Mouse (Mus musculus): ENCODE measurements around the gene BC067074. TPM values are rescaled to one million over a fixed set of nuclear protein-coding genes. Genes with fewer than 3 reads are reported as not detected.

Gene BC067074
- polyA plus RNA-seq, 1 experiment from 2014 or later: 0.80 TPM

DNA sequence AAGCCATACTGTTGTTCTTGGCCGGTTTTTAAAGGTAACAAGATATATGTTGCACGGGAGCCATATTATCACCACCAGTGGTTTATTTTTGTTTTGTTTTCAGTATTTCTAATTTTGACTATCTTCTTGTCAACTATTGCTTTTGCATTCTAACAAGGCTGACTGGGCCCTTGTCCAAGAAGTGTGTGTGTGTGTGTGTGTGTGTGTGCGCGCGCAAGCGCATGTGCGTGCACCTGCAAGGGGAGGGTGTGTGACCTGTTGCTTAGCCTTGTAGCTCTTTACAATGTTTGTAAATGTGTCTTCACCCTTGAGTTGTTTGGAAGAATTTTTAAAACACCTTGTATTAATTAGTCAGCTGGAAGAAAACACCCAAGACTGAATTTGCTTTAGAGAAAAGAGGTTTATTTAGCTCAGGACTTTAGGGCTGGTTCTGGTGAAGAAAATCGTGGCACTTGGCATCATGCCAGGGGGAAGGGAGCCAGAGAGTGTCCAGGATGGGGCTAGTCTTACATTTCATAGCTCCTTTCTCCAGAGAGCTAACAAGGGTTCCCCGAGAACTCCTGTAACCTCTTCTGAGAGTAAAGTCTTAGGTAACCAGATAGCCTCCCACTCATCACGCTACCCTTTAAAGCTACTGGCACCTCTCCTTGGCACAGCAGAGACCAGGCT lies 3.0 kb downstream of the BC067074 start:
- Histone ChIP-seq H3K4me3 (ENCODE audit: low read depth, low read length) (no peak overlapping the region), H3K36me3 (ENCODE audit: control insufficient read depth, insufficient read depth, low read length) (no peaks in the 10 kb centered on the region), H3K27me3 (ENCODE audit: control insufficient read depth, insufficient read depth, low read depth, low read length) (no peaks in the 10 kb centered on the region), H3K4me2 (ENCODE audit: low read length) (no peak overlapping the region), H3K9ac (ENCODE audit: low read depth, low read length) (no peak overlapping the region), H3K27ac (ENCODE audit: low read length) (no peak overlapping the region), H3K4me1 (ENCODE audit: control insufficient read depth, insufficient read depth, low read length) (no peaks in the 10 kb centered on the region; the same call in 1 of the 2 replicates), H3K9me3 (replicated peaks; ENCODE audit: control insufficient read depth, low read length, poor library complexity, severe bottlenecking) (no peaks in the 10 kb centered on the region)
- WGBS: 87% methylated on average over 10 of the region's 10 CpGs
- no peak for ATAC-seq

DNA sequence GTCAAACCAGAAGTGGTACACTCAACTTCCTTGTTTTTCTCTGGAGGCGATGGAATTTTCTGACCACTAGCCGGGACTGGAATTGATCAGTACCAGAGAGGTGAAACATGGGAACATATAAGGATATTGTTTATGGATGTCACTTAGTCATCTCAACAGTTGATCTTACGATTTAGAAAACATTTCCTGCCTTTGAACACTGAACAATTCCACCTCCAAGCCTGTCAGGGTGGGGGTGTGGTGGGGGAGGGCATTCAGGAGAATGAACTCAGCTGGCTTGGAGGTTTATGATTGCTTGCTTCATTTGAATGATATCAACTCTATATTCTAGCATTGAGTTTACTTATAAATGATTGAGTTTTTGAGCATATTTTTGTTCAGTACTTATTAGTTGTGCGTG lies 13.6 kb downstream of the BC067074 start:
- Histone ChIP-seq H3K4me1 (ENCODE audit: control insufficient read depth, insufficient read depth, low read length) (no peaks in the 10 kb centered on the region), H3K36me3 (ENCODE audit: control insufficient read depth, insufficient read depth, low read length) (no peaks in the 10 kb centered on the region), H3K27ac (ENCODE audit: low read length) (no peak overlapping the region), H3K9ac (ENCODE audit: low read depth, low read length) (no peak overlapping the region), H3K4me3 (ENCODE audit: low read depth, low read length) (no peak overlapping the region), H3K4me2 (ENCODE audit: low read length) (no peak overlapping the region), H3K9me3 (replicated peaks; ENCODE audit: control insufficient read depth, low read length, poor library complexity, severe bottlenecking) (no peaks in the 10 kb centered on the region), H3K27me3 (ENCODE audit: control insufficient read depth, insufficient read depth, low read depth, low read length) (no peaks in the 10 kb centered on the region)
- no peak for ATAC-seq
- 94% methylated on average over 4 of the region's 4 CpGs for WGBS

DNA sequence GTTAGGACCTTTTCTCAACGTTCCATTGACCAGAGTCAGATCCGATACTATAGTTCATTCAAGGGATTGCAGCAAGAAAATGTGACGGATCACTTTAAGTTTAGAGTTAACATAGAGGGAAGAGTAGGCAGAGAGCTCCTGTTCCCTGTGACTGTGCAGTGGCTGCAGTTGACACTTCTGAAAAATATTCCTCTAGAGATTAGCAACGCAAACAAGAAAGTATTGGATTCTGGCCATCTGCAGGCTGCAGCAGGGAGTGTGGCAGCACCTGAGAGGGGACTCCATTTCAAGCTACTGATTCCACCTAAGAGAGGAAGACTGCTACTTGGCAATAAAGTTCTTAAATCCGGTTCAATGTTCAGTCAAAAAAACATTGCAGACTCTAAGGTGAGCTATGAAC lies 26.6 kb downstream of the BC067074 start:
- ATAC-seq: no peak
- 93% methylated on average over 5 of the region's 5 CpGs for WGBS

DNA sequence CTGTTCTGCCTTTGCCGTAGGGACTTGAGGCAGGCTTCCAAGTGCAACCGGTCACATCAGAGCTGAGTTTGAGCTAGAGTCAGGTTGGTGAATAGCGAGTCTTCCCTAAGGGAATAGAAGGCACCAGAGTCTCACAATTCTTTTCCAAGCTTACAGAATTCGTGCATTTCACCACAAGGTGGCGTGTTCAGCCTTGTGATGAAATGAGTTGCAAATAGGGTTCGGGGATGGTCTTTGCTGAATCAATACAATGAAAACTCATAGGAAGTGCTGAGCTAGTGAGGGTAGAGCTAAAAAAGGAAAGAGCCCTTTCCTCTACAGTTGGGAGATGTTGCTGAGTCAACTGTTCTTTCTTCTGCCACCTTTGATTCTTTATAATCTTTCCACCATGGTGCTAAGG lies 29.0 kb downstream of the BC067074 start:
- Histone ChIP-seq H3K9me3 (replicated peaks; ENCODE audit: control insufficient read depth, low read length, poor library complexity, severe bottlenecking) (no peaks in the 10 kb centered on the region), H3K4me2 (ENCODE audit: low read length) (no peak overlapping the region), H3K36me3 (ENCODE audit: control insufficient read depth, insufficient read depth, low read length) (no peaks in the 10 kb centered on the region), H3K27me3 (ENCODE audit: control insufficient read depth, insufficient read depth, low read depth, low read length) (no peaks in the 10 kb centered on the region), H3K9ac (ENCODE audit: low read depth, low read length) (no peak overlapping the region), H3K4me1 (ENCODE audit: control insufficient read depth, insufficient read depth, low read length) (peaks cover 3% of the 10 kb centered on the region; the same call in 1 of the 2 replicates), H3K4me3 (ENCODE audit: low read depth, low read length) (no peak overlapping the region), H3K27ac (ENCODE audit: low read length) (no peak overlapping the region)
- 15% methylated on average over 6 of the region's 6 CpGs for WGBS
- no peak for ATAC-seq

More for the DNA sequence above, 26.6 kb downstream of the BC067074 start:
- H3K27ac ChIP-seq (ENCODE audit: low read length): no peak overlapping the region
- H3K27me3 ChIP-seq (ENCODE audit: control insufficient read depth, insufficient read depth, low read depth, low read length): no peaks in the 10 kb centered on the region
- H3K4me3 ChIP-seq (ENCODE audit: low read depth, low read length): no peak overlapping the region
- no peak overlapping the region for H3K9ac ChIP-seq (ENCODE audit: low read depth, low read length)
- no peaks in the 10 kb centered on the region for H3K9me3 ChIP-seq (replicated peaks; ENCODE audit: control insufficient read depth, low read length, poor library complexity, severe bottlenecking)
- no peaks in the 10 kb centered on the region for H3K36me3 ChIP-seq (ENCODE audit: control insufficient read depth, insufficient read depth, low read length)
- peaks cover 2% of the 10 kb centered on the region; the same call in 1 of the 2 replicates for H3K4me1 ChIP-seq (ENCODE audit: control insufficient read depth, insufficient read depth, low read length)
- no peak overlapping the region for H3K4me2 ChIP-seq (ENCODE audit: low read length)

DNA sequence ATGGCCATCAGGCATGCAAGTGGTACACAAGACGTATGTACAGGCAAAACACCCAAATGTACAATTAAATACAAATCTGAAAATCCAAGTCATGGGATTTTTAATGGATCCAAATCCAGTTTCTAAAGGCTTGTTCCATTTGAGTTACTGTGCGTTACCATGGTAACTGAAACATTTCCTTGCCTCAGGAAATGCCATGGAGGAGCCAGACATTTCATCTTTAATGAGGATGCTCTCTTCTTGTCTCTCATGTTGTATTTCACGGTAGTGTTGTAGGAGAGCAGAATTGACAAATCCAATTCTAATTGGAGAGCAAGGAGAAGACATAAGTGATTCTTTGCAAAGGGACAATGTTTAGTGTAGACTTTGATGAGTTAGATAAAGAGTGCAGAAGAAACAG lies 31.3 kb downstream of the BC067074 start:
- Histone ChIP-seq H3K4me3 (ENCODE audit: low read depth, low read length) (no peak overlapping the region), H3K27ac (ENCODE audit: low read length) (no peak overlapping the region), H3K9me3 (replicated peaks; ENCODE audit: control insufficient read depth, low read length, poor library complexity, severe bottlenecking) (no peaks in the 10 kb centered on the region), H3K27me3 (ENCODE audit: control insufficient read depth, insufficient read depth, low read depth, low read length) (no peaks in the 10 kb centered on the region), H3K4me2 (ENCODE audit: low read length) (no peak overlapping the region), H3K9ac (ENCODE audit: low read depth, low read length) (no peak overlapping the region), H3K4me1 (ENCODE audit: control insufficient read depth, insufficient read depth, low read length) (peaks cover 3% of the 10 kb centered on the region; the same call in 1 of the 2 replicates), H3K36me3 (ENCODE audit: control insufficient read depth, insufficient read depth, low read length) (no peaks in the 10 kb centered on the region)
- peak; percentile 67; the same call in 1 of the 2 replicates for ATAC-seq
- 66% methylated on average over 3 of the region's 3 CpGs for WGBS

DNA sequence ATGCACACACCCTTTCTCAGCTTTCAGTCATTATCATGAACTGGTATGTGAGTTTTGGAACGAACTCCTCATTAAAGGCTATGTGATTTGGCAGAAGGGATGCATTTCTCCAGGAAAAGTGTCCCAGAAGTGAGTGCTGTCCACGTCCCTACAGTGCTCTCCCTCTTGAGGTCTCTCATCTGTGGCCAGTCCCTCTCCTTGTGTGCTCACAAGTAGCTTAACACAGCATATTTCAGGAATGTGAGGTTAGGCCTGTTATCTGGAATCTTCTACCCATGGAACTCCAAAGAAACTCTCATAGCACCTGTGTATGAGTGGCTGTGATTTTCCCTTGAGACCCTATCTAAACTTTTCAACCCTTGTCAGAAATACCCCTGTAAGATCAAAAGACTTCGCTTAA lies 32.7 kb downstream of the BC067074 start:
- Histone ChIP-seq H3K9me3 (replicated peaks; ENCODE audit: control insufficient read depth, low read length, poor library complexity, severe bottlenecking) (peaks cover 3% of the 10 kb centered on the region; the same call in 1 of the 2 replicates), H3K4me1 (ENCODE audit: control insufficient read depth, insufficient read depth, low read length) (peaks cover 3% of the 10 kb centered on the region; the same call in 1 of the 2 replicates), H3K9ac (ENCODE audit: low read depth, low read length) (no peak overlapping the region), H3K4me2 (ENCODE audit: low read length) (no peak overlapping the region), H3K27me3 (ENCODE audit: control insufficient read depth, insufficient read depth, low read depth, low read length) (no peaks in the 10 kb centered on the region), H3K4me3 (ENCODE audit: low read depth, low read length) (no peak overlapping the region), H3K27ac (ENCODE audit: low read length) (no peak overlapping the region), H3K36me3 (ENCODE audit: control insufficient read depth, insufficient read depth, low read length) (0 out of 2 replicates have a peak, but pooled peaks cover 2% of the 10 kb centered on the region)
- WGBS: 72% methylated on average over 3 of the region's 3 CpGs
- no peak for ATAC-seq

DNA sequence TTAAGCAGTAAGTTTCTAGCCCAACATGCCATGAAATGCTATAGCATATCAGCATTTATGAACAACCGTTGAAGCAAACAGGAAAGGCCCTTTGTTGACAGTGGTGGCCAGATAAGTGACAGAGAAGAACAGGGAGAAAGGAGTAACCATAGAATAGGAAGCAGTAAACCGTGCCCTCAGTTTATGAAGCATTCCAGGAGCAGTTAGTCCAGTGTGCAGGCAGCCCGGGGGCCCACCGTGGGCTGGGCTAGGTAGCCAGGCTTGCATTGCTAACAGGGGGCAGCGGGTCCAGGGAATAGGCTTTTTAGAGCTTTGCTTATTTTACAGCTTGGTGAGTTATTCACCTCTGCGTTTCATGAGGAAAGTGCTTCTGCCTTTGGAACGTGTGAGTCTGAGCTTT lies 39.3 kb downstream of the BC067074 start:
- 81% methylated on average over 7 of the region's 7 CpGs for WGBS
- no peaks in the 10 kb centered on the region for H3K4me1 ChIP-seq (ENCODE audit: control insufficient read depth, insufficient read depth, low read length)

DNA sequence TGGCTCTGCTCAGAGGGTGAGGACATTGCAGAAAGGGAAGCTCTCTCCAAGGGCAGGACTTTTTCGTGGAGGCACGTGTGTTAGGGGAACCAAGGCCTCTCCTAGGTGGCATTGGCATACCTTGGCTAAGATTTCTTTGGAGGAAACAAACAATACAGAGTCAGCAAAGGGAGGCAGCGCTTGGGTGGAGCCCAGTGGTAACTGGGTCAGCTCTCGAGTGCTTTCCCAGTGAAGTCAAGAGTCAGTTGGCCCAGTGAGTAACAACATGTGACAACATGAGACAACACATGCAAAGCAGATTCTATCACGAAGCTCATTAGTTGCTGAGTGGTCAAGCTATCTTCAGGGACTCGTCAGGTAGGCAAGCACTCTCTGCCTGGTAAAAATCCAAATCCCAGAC lies 40.4 kb downstream of the BC067074 start:
- Histone ChIP-seq H3K27me3 (ENCODE audit: control insufficient read depth, insufficient read depth, low read depth, low read length) (no peaks in the 10 kb centered on the region), H3K9me3 (replicated peaks; ENCODE audit: control insufficient read depth, low read length, poor library complexity, severe bottlenecking) (peaks cover 3% of the 10 kb centered on the region; the same call in 1 of the 2 replicates), H3K36me3 (ENCODE audit: control insufficient read depth, insufficient read depth, low read length) (0 out of 2 replicates have a peak, but pooled peaks cover 2% of the 10 kb centered on the region), H3K9ac (ENCODE audit: low read depth, low read length) (no peak overlapping the region), H3K4me2 (ENCODE audit: low read length) (no peak overlapping the region), H3K27ac (ENCODE audit: low read length) (no peak overlapping the region), H3K4me1 (ENCODE audit: control insufficient read depth, insufficient read depth, low read length) (no peaks in the 10 kb centered on the region), H3K4me3 (ENCODE audit: low read depth, low read length) (no peak overlapping the region)
- WGBS: 85% methylated on average over 6 of the region's 6 CpGs
- no peak for ATAC-seq

More for the DNA sequence above, 39.3 kb downstream of the BC067074 start:
- Histone ChIP-seq H3K27me3 (ENCODE audit: control insufficient read depth, insufficient read depth, low read depth, low read length) (no peaks in the 10 kb centered on the region), H3K9me3 (replicated peaks; ENCODE audit: control insufficient read depth, low read length, poor library complexity, severe bottlenecking) (peaks cover 3% of the 10 kb centered on the region; the same call in 1 of the 2 replicates), H3K27ac (ENCODE audit: low read length) (no peak overlapping the region), H3K4me3 (ENCODE audit: low read depth, low read length) (no peak overlapping the region), H3K4me2 (ENCODE audit: low read length) (no peak overlapping the region), H3K36me3 (ENCODE audit: control insufficient read depth, insufficient read depth, low read length) (0 out of 2 replicates have a peak, but pooled peaks cover 2% of the 10 kb centered on the region), H3K9ac (ENCODE audit: low read depth, low read length) (no peak overlapping the region)
- no peak for ATAC-seq

DNA sequence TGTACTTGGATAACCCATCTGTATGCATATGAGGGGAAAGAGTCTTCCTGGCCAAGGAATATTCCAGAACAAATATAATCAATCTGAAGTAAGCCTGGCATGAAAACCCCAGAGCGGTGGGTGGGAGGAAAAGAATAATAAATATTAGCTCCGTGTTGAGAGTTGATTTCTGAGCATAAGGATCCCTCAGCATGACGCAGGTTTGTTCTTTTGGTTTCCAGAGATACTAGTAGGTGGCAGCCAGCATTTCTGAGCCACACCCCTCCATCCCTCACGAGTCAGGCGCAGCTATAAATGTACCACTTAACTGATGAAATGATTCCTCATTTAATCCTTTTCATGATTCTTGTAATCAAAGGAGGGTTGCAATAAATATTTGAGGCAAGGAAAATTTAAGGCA lies 41.0 kb downstream of the BC067074 start:
- no peak overlapping the region for H3K4me3 ChIP-seq (ENCODE audit: low read depth, low read length)
- H3K27me3 ChIP-seq (ENCODE audit: control insufficient read depth, insufficient read depth, low read depth, low read length): no peaks in the 10 kb centered on the region
- H3K4me1 ChIP-seq (ENCODE audit: control insufficient read depth, insufficient read depth, low read length): no peaks in the 10 kb centered on the region
- no peak overlapping the region for H3K9ac ChIP-seq (ENCODE audit: low read depth, low read length)
- no peak for ATAC-seq
- H3K9me3 ChIP-seq (replicated peaks; ENCODE audit: control insufficient read depth, low read length, poor library complexity, severe bottlenecking): peaks cover 3% of the 10 kb centered on the region; the same call in 1 of the 2 replicates
- no peak overlapping the region for H3K27ac ChIP-seq (ENCODE audit: low read length)
- no peak overlapping the region for H3K4me2 ChIP-seq (ENCODE audit: low read length)
- 79% methylated on average over 5 of the region's 5 CpGs for WGBS
- 0 out of 2 replicates have a peak, but pooled peaks cover 2% of the 10 kb centered on the region for H3K36me3 ChIP-seq (ENCODE audit: control insufficient read depth, insufficient read depth, low read length)

All from midbrain, embryonic 16.5 days (tissue).